Mouse (Mus musculus) ES-E14 (cell line): Measurements from ENCODE around the gene Sptb.

Experiments
- CHD2 ChIP-seq: IDR thresholded peaks from 2 replicates; pipeline ENCODE4 v1.6.1; 2014; ENCODE audit warnings: mild to moderate bottlenecking, low read depth, low read length, inconsistent platforms
- HCFC1 ChIP-seq: IDR thresholded peaks from 2 replicates; pipeline ENCODE4 v1.6.1; 2012; ENCODE audit warnings: low read length, inconsistent platforms, borderline replicate concordance; ENCODE audit not compliant: insufficient read depth
- MAFK ChIP-seq: IDR thresholded peaks from 2 replicates; pipeline ENCODE4 v1.6.1; 2014; ENCODE audit warnings: mild to moderate bottlenecking, low read depth, low read length, inconsistent platforms; ENCODE audit not compliant: insufficient read depth
- ZC3H11A ChIP-seq: IDR thresholded peaks from 2 replicates; pipeline ENCODE4 v1.6.1; 2012; ENCODE audit warnings: low read depth, mild to moderate bottlenecking, inconsistent platforms, low read length, borderline replicate concordance
- ZNF384 ChIP-seq: IDR thresholded peaks from 2 replicates; pipeline ENCODE4 v1.6.1; 2012; ENCODE audit warnings: low read depth, low read length, inconsistent platforms

DNA sequence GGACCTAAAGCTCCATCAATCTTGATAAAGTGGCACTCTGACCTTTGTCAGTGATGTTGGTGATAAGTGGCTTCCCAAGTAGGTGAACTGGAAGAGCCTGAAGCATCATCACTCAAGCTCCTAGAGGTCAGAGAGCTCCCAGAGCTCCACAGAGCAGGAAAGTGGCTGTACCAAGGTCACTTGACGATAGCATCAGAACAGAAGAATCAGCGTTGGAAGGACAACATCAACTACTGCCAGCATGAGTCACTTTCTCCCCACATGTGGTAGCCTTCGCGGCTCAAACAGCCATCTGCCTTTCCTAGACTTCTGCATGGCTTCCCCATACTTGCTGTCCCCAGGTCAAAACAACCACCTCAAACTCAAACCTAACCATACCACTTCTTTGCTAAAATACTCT lies 67.7 kb downstream of the Sptb start:
- TF ChIP-seq ZNF384 = no peak
- TF ChIP-seq CHD2 = no peak
- no peak for TF ChIP-seq ZC3H11A
- no peak for TF ChIP-seq HCFC1
- no peak for TF ChIP-seq MAFK
